Mouse (Mus musculus) limb, embryonic 12.5 days (tissue): ENCODE results near the gene Zfp772. TPM values are rescaled to one million over a fixed set of nuclear protein-coding genes. Genes with fewer than 3 reads are reported as not detected.
"Not testable (repeated sequence)": the region's sequence is repeated elsewhere in the genome, so short reads cannot be mapped to it uniquely, and the experiment has no call there.

Experiments used
- ATAC-seq: fragments of 200-750 bp; cut with Nextera tagmentation; 2 replicates; pipeline ENCODE4 v1.8.0; 2017; ENCODE audit warnings: low read depth, moderate TSS enrichment; ENCODE audit not compliant: insufficient number of reproducible peaks, insufficient read depth, low FRiP score, low TSS enrichment
- H3K27ac ChIP-seq: fragments of 300-500 bp; sonication (generic); 2 replicates; pipeline ENCODE4 v1.5.1; 2016; ENCODE audit warnings: mild to moderate bottlenecking, moderate library complexity
- H3K27me3 ChIP-seq: fragments of 300-500 bp; sonication (generic); 2 replicates; pipeline ENCODE4 v1.6.1; 2016; ENCODE audit warnings: mild to moderate bottlenecking, moderate library complexity
- H3K36me3 ChIP-seq: fragments of 300-500 bp; sonication (generic); 2 replicates; pipeline ENCODE4 v1.6.1; 2016; ENCODE audit warnings: mild to moderate bottlenecking, moderate library complexity
- H3K4me1 ChIP-seq: fragments of 300-500 bp; sonication (generic); replicated peaks from 2 replicates; pipeline ENCODE4 v1.6.1; 2016
- H3K4me2 ChIP-seq: fragments of 300-500 bp; sonication (generic); 2 replicates; pipeline ENCODE4 v1.6.1; 2016; ENCODE audit warnings: mild to moderate bottlenecking, moderate library complexity
- H3K4me3 ChIP-seq: fragments of 300-500 bp; sonication (generic); replicated peaks from 2 replicates; pipeline ENCODE4 v1.5.1; 2016; ENCODE audit warnings: mild to moderate bottlenecking
- H3K9ac ChIP-seq: fragments of 300-500 bp; sonication (generic); replicated peaks from 2 replicates; pipeline ENCODE4 v1.6.1; 2016; ENCODE audit warnings: mild to moderate bottlenecking, moderate library complexity
- H3K9me3 ChIP-seq: fragments of 300-500 bp; sonication (generic); 2 replicates; pipeline ENCODE4 v1.6.1; 2016; ENCODE audit warnings: mild to moderate bottlenecking, moderate library complexity
- WGBS: fragments of 180-500 bp; shearing (Covaris S2); methylation state at CpG from one replicate; pipeline ENCODE4 v1.1.7; 2016; 5-methylcytosine and 5-hydroxymethylcytosine counted together
- polyA plus RNA-seq: library from polyadenylated mRNA; unstranded; fragments of >200 nt; fragmentation: Nextera tagmentation; extraction: Ambion mirVana; gene quantifications from 2 replicates; pipeline ENCODE4 v1.2.1, GENCODE M21; 2016

Gene Zfp772
- polyA plus RNA-seq = 10.2 and 10.7 TPM in 2 replicates

DNA sequence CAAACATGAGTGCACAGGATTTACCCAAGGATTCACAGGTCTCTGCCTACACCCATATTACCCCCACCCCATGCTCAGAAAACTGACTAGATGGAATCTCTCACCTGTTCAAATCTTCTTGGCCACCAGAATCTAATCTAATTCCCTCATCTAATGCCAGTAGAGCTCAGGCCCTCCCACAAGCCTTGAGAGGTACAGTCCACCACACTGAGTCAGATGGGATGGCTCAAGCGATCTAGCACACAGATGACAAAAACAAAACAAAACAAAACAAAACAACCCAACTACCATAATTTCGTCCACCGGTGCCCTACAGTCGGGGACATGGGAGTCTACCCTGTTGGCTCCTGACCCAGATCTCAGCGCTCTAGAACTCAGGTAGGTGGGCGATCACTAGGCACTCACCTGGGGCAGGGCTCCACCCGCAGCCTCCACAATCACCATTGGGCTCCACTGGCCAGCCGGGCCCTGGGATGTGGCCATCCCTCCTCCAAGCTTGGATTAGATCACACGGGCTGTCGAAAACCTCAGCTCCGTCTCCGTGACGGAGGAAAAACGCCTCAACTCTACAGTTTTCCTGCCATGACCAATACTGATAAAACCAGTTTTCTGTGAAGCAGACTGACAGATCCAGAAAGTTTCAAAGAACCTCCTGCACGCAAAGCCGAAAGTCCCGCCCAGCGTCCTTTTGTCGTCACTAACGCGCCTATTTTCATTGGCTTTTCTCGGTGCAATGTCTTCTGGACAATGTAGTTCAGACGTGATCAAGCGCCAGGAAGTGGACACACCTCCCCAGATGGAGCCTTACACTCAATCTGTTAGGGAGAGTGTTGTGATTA lies at the start of gene Zfp772:
TSS of gene Zfp772 (minus strand) at position 686 of the 839 bp plus-strand sequence.
- Histone ChIP-seq H3K36me3 (peaks cover 12% of the 10 kb centered on the region), H3K9ac (peak within 1 kb of the TSS; percentile 51), H3K4me3 (peak within 1 kb of the TSS; percentile 50), H3K4me2 (peak within 1 kb of the TSS; percentile 58)
- not testable (repeated sequence) for H3K4me1 ChIP-seq, H3K27ac ChIP-seq, ATAC-seq, H3K9me3 ChIP-seq, H3K27me3 ChIP-seq
- 3% methylated on average over 24 of the region's 24 CpGs for WGBS

DNA sequence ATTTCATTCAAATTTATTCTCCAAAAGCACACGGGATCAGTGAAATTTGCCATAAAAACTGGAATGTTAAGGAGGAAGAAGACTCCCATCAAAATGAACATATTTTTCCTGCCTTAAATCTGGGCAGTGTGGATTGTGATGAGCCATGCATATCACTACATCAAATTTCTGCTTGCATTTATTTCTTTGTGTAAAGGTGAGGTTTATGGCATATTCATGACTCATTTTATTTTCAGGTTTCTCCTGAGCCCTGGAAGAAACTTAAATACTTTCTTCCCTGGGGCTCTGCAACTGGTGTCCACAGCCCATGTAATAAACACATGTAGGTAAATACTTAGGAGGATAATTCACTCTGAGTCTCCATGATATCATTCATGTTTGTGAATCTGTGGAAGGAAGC lies 37.4 kb upstream of the Zfp772 start, which contains the start of gene Vmn2r29:
TSS of gene Vmn2r29 (minus strand) at position 101 of the 400 bp plus-strand sequence.
- not testable (repeated sequence) for H3K9ac ChIP-seq, H3K9me3 ChIP-seq, H3K27me3 ChIP-seq, H3K4me3 ChIP-seq, H3K4me2 ChIP-seq, H3K36me3 ChIP-seq, H3K27ac ChIP-seq, H3K4me1 ChIP-seq, ATAC-seq
- no CpG with 5 or more reads among the region's 1 CpGs for WGBS

DNA sequence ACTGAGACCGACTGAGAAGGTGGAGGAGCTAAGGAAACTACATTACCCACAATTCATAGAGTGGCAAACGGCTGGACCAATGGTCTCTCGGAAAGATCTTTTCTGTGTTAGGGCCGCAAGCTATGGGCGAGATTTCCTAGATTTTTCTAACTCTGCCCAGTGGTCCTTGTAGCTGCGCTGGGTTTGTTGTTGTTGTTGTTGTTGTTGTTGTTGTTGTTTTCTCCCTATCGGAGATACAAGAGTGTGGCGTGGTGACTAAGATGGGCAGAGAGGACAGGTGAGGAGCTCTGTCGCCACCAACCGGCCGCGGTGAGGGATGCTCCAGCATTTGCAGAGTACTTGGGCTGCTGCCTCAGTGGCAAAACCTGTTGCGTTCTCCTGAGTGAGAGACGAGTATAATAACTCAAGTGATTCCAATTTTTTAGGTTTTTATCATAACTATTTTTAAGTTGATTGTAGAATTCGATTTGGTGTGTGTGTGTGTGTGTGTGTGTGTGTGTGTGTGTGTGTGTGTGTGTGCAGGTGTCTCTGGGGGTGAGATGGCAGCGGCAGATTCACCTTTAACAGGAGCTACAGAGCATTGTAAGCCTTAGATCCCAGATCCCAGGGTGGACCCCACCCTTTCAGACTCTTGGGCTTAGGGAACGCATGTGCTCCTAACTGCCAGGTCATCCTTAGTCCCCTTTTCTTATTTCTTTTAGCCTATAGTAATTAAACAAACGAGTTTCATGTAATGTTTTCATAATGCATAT lies 21.4 kb downstream of the Zfp772 start:
- peak overlapping the region; percentile 49 for H3K4me3 ChIP-seq
- H3K36me3 ChIP-seq = peaks cover 4% of the 10 kb centered on the region; the same call in 1 of the 2 replicates
- H3K9ac ChIP-seq = no peak overlapping the region
- H3K27me3 ChIP-seq = no peaks in the 10 kb centered on the region
- ATAC-seq = peak; percentile 90
- H3K4me2 ChIP-seq = peak overlapping the region; percentile 44
- no peak overlapping the region for H3K27ac ChIP-seq
- H3K4me1 ChIP-seq = no peaks in the 10 kb centered on the region
- H3K9me3 ChIP-seq = no peaks in the 10 kb centered on the region
- 12% methylated on average over 18 of the region's 18 CpGs for WGBS

DNA sequence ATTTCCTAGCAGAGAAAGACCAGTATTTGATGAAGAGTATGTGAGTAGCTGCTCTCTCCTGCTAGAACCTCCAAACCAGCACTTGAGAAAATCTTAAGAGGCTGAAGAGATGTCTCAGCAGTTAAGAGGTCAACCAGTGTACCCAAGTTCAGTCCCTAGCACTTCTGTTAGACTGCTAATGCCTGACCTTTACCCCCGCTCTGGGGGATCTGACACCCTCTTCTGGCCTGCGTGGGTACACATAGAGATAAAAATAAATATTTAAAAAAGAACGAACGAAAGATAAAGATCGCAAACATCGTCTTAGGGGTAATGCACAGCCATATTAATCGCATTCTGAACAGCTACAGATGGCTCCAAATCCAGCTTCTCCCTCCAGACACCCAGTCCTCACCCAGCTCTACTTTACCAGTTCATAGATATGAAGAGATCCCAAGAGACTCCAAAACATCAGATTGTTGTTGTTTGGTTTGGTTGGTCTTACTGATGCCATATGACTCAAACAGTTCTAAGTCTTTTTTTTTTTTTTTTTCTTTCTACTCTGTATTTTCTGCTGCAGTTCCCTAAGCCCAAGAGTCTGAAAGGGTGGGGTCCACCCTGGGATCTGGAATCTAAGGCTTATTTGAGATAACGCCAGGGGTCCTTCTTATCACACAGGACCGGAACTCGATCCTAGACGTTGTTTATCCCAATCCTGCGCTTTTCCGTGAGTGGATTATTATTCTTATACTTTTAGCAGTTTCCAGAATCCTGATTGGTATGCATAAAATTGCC lies 22.2 kb downstream of the Zfp772 start:
- no peak overlapping the region for H3K27ac ChIP-seq
- WGBS = 41% methylated on average over 13 of the region's 13 CpGs
- peak overlapping the region; percentile 49; the same call in 1 of the 2 replicates for H3K4me3 ChIP-seq

DNA sequence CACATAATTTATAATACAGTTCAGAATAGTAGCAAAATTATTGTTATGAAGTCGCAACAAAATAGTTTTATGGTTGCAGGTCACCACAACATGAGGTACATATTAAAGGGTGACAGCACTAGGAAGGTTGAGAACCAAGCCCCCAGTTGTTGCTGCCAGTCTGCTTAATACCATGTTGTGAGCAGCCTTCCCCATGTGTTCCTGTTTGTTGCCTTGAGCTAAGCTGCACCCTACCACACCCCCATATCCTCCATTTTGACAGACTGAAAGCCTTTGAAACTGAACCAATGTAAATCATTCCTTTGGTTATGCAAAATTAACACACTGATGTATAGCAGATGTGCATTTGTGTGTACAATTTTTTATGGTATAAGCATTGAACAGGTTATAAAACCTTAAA lies 23.9 kb downstream of the Zfp772 start:
- WGBS = 71% methylated on average over 1 of the region's 1 CpGs
- H3K9ac ChIP-seq = no peak overlapping the region
- H3K27me3 ChIP-seq = no peaks in the 10 kb centered on the region
- no peak overlapping the region for H3K4me2 ChIP-seq
- H3K27ac ChIP-seq = no peak overlapping the region
- H3K36me3 ChIP-seq = peaks cover 28% of the 10 kb centered on the region
- no peaks in the 10 kb centered on the region for H3K4me1 ChIP-seq
- no peaks in the 10 kb centered on the region for H3K9me3 ChIP-seq
- no peak overlapping the region for H3K4me3 ChIP-seq
- no peak for ATAC-seq

More for the DNA sequence above, 22.2 kb downstream of the Zfp772 start:
- H3K9ac ChIP-seq = no peak overlapping the region
- H3K27me3 ChIP-seq = no peaks in the 10 kb centered on the region
- peaks cover 11% of the 10 kb centered on the region for H3K36me3 ChIP-seq
- peak overlapping the region; percentile 44 for H3K4me2 ChIP-seq
- ATAC-seq = 0 out of 2 replicates have a peak, but pooled peaks have one; percentile 5
- no peaks in the 10 kb centered on the region for H3K9me3 ChIP-seq
- H3K4me1 ChIP-seq = no peaks in the 10 kb centered on the region

DNA sequence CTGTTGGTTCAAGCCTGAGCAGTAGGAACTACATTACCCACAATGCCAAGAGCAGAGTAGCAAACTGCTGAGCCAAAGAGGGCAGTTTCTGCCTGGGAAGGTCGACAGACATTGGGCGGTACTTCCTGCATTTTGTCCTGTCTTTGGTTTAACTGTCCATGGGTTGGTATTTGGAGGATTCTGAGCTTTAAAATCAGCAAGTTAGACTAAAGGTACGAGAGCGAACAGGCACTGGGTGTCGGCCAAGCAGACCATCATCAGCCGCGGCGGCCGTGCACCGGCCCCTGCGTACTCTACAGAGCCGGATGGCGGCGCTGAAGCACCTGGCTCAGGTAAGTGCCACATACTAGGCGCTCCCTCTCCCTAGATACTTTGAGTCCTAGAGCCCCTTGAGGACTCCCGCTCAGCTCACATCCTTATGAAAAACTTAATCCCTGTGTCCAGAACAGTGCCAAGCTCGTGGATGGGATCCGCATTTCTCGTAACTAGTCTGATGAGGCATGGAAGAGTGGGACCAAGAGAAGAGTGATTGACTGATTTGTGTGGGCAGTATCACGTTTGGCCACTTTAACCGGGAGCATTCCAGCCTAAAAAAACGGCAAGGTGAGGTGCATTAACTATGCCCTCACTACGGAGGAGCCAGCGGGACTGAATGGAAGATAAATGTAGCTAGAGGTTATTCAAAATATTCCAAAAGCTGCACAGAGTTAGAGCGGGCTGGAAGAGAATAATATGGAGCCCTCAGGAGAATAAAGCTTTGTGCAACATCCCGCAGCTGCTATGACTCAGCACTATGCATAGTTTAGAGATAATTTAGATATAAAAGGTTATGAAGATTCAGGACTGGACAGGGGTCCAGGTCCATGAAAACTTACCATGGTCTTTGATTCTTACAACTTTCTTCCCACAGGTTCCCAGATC lies 38.3 kb downstream of the Zfp772 start, which contains the start of gene Zfp418:
TSS of gene Zfp418 (plus strand) at position 104 of the 921 bp plus-strand sequence.
- H3K27me3 ChIP-seq = no peaks in the 10 kb centered on the region
- peak within 1 kb of the TSS; percentile 59 for H3K4me2 ChIP-seq
- H3K4me1 ChIP-seq = peaks cover 6% of the 10 kb centered on the region
- H3K9me3 ChIP-seq = no peaks in the 10 kb centered on the region
- H3K9ac ChIP-seq = peak within 1 kb of the TSS; percentile 71
- peaks cover 16% of the 10 kb centered on the region for H3K36me3 ChIP-seq
- peak within 1 kb of the TSS; percentile 68 for H3K4me3 ChIP-seq
- 2% methylated on average over 26 of the region's 26 CpGs for WGBS
- peak within 1 kb of the TSS; percentile 60 for H3K27ac ChIP-seq
- peak; percentile 92 for ATAC-seq

Other genes with a start within 250 kb of the Zfp772 start
- gene Aurkc, start 214.7 kb downstream of the Zfp772 start, polyA plus RNA-seq = not detected in 2 replicates
- gene Zfp954, start 88.5 kb downstream of the Zfp772 start, polyA plus RNA-seq = 13.3 and 14.8 TPM in 2 replicates
- gene Zfp773, start 73.2 kb downstream of the Zfp772 start, polyA plus RNA-seq = 3.7 and 4.3 TPM in 2 replicates
- 2.7 and 3.6 TPM in 2 replicates for gene Zfp418, start 38.7 kb downstream of the Zfp772 start, polyA plus RNA-seq
- 0.93 and 1.5 TPM in 2 replicates for gene Vmn2r29, start 37.3 kb upstream of the Zfp772 start, polyA plus RNA-seq
- gene Gm45844, start 68.3 kb upstream of the Zfp772 start, polyA plus RNA-seq = 2.6 and 3.2 TPM in 2 replicates
- 36.2 and 38.7 TPM in 2 replicates for gene Clcn4, start 90.9 kb upstream of the Zfp772 start, polyA plus RNA-seq
- gene Vmn2r30, start 127.6 kb upstream of the Zfp772 start, polyA plus RNA-seq = 0.04 TPM in 1 of 2 replicates, not detected in the other
- not detected in 2 replicates for gene Gm45783, start 164.6 kb upstream of the Zfp772 start, polyA plus RNA-seq
- gene Vmn2r31, start 189.7 kb upstream of the Zfp772 start, polyA plus RNA-seq = not detected in 2 replicates